Mouse (Mus musculus) adipocyte (in vitro differentiated cells): Measurements from ENCODE around the gene Pou2f3.

Source experiments
- DNase-seq: peaks from one replicate; pipeline ENCODE4 v3.0.0-alpha.2; 2016; ENCODE audit warnings: low spot score

Pou2f3 gene

GRCm38 (mm10) chr9:43210190-43210682 lies at the start of gene Pou2f3:
Gene Pou2f3, minus strand, starts transcription at chr9:43210369.
- peak; percentile 41 for DNase-seq

DNA sequence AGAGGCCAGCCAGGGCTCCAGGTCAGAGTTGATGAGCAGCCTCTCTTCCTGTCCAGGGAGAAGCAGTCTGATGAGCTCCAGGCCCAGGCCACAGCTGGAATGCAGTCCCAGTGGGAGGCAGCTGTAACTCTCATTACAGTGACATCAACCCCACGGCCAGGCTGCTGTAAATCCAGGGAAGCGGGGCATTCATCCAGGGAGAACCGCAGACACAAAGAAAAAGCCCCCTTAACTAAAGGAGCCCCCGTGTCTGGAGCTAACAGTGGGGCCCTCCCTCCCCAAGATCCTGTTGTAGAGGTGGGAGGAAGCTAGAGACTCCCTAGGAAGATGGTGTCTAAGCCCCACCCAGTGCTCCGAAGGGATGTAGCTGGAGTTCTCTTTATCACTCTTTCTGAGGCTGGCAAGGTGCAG lies 43.1 kb upstream of the Pou2f3 start:
- peak; percentile 74 for DNase-seq

- DNase-seq = peak; percentile 46
Observed at GRCm38 (mm10) chr9:43252790-43253189, 42.6 kb upstream of the Pou2f3 start.

DNA sequence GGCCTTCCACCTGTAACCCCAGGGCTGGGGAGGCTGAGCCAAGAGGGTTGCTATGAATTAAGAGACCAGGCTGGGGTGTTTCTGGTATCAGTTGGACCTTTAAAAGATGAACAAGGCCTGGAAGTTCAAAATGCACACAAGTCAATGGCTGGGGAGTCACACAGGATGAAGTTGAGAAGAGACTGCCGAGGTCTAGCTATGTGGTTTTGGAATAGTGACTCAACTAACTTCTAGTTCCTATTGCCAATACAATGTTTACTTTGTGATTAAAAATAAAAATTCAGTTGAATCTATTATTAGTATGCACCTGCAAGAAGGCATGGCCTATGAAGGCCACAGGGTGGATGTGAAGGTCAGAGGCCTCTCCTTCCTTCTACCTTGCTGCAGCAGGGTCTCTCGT lies 41.6 kb upstream of the Pou2f3 start:
- no peak for DNase-seq

DNA sequence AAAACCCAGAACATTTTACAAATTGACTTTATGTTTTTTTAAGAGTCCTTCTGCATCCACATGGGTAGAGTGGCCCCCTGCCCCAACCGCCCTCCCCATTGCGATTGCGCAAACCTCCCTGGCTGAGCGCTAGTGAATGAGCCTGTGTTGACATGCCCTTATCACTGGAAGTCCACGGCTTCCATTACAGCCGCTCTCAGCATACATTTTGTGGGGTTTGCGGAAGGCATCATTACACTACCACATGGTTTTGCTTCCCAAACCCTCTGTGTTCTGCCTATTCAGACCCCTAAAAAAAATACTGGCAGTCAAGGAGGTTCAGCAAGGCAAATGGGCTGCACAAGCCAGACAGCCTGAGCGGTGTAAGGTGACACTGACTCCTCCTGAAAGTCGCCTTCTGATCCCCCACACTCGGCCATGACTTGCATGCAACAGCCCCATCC lies 36.6 kb upstream of the Pou2f3 start:
- DNase-seq = no peak

DNA sequence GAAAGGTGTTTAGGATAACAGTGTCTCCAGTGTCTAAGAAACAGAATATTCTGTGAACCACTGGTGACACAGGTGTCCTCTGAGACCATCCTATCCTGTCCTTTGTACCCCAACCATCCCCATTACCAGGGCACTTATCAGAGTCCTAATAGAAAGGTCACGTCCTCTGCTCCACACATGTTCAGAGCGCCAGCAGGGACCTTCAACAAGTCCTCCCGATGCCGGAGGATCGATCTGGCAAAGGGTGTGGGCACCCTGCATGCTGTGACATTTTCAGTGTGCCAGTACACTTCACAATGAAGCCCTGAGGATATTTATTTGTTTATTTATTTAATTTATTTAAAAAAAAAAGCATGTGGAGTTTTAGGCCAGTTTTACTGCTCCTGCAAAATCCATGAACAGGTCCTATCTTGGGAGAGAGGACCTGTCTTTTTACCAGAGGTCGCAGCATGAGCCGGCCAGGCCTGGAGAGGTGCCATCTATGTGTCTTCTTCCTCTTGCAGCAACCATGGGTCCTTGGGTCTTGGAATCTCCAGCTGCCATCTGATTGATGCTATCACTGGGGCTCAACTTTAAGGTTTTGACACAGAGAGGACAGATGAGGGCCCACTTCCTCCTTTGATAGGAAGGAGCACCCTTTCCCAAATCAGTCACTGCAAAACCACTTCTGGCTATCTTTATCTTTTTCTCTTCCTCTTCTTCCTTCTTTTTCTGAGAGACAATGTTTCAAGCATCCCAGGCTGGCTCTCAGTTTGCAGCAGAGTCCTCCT lies 35.8 kb upstream of the Pou2f3 start:
- no peak for DNase-seq

DNA sequence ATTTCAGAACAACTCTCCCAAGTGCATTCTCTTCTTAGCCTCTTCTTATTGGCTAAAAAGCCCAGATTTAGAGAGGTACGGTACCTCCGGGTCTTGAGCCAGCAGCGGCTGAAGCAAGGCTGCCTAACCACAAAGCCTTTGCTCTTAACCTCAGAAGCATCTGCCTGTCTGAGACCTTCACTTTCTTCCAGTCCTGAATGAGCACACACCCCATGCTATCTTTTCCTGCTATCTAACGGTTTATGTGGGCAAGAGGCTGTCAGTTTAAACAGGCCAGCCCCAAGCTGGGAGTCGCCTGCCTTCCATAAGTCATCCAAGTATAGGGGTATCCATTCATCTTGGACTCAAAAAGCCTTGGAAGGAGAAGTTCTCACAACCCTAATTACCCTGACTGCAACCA lies 32.3 kb upstream of the Pou2f3 start:
- DNase-seq = no peak

- no peak for DNase-seq
Observed at GRCm38 (mm10) chr9:43241970-43242369, 31.8 kb upstream of the Pou2f3 start.

DNA sequence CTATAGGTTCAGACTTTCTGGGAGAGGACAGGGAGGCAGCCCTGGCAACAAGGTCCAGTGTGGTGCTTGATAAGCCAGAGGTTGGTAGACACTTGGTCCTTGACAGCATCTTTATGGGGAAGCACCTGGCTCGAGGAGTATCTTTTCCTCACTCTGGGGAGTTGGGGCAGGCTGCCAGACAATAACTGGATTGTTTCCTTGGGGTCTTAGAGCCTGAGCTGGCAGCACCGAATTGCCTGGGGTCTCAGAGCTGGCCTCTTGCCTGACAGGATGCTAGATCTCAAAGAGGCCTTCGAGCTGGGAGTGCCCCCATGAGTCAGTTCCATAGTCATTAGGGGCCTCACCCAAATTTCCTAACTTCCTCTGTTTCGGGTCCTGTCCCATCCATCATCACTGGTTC lies 31.1 kb upstream of the Pou2f3 start:
- DNase-seq = no peak

DNA sequence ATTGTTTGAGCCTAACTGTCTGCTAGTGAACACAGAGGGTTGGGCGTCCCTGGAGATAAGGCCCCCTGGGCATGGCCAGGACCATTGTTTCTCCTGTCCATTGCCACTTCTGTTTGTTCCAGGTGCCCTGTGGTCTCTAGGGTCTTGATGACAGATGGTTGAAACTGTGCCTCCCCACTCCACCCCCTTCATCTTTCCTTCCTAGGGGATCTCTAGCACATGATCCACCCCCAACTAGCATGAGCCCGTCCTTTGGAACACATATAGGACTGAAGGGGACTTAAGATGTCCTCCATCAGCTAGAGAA lies 30.4 kb upstream of the Pou2f3 start:
- no peak for DNase-seq

GRCm38 (mm10) chr9:43239712-43240593 lies 29.8 kb upstream of the Pou2f3 start, which contains the start of gene Oaf:
Gene Oaf, minus strand, starts transcription at chr9:43239911.
- DNase-seq = peak; percentile 85

GRCm38 (mm10) chr9:43238631-43239545 lies 28.7 kb upstream of the Pou2f3 start:
- peak; percentile 44 for DNase-seq

DNA sequence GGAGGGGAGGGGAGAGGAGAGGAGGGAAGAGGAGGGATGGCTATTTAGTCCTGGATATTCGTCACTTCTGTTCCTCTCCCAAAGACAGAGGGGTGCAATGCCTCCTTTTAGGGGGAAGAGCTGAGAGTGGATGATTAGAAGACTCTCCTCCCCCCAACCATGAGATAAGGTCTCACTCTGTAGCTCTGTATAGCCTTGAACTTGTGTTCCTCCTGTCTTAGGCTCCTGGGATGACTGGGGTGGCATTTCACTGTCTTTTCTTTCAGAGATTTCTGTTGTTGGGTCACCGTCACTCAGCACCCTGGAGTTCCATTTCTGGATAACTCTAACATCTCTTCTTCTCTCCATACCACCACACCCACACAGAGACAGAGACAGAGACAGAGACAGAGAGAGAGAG lies 28.0 kb upstream of the Pou2f3 start:
- DNase-seq = no peak

- DNase-seq = peak; percentile 72
Observed at GRCm38 (mm10) chr9:43237111-43237775, 27.1 kb upstream of the Pou2f3 start.

DNA sequence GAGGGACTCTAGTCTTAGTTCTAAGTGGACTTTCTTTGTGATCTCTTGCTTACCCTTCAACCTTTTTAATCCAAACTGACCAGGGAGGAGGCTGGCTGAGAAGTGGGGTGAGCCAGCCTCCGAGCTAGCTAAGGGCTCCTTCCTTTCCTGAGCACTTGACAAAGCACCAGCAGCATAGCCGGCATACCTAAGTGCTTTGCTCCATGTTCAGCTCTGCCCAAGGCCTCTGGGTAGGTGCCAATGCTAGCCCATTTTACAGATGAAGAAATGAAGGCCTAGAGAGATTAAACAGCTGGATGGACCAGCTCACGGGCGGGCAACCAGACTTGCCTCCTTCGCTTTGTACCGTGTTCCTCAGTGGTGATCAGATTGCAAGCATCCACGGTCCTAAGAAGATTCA lies 26.4 kb upstream of the Pou2f3 start:
- no peak for DNase-seq

DNA sequence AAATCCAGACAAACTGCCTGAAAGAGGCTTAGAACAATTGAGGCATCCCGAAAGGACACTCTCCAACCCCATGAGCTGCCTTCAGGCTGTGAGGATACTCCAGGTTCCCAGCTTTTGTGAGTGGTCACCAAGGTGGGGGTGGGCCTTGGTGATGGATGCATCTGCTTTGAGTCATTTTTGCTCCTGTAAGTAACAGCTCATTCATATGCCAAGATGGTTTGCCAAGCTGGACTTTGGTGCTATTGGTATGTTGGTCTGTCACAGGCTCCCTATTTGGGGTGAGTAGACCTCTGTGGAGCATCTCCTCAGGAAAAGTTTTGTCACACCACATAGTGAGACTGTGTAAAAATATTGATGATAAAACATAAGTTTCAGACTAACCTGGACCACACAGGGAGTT lies 25.9 kb upstream of the Pou2f3 start:
- DNase-seq = no peak

- no peak for DNase-seq
Observed at GRCm38 (mm10) chr9:43235336-43235735, 25.2 kb upstream of the Pou2f3 start.

GRCm38 (mm10) chr9:43234496-43234895 lies 24.3 kb upstream of the Pou2f3 start:
- DNase-seq = no peak

- DNase-seq = no peak
Observed at GRCm38 (mm10) chr9:43233515-43233914, 23.3 kb upstream of the Pou2f3 start.

GRCm38 (mm10) chr9:43233044-43233443 lies 22.9 kb upstream of the Pou2f3 start:
- DNase-seq = no peak

DNA sequence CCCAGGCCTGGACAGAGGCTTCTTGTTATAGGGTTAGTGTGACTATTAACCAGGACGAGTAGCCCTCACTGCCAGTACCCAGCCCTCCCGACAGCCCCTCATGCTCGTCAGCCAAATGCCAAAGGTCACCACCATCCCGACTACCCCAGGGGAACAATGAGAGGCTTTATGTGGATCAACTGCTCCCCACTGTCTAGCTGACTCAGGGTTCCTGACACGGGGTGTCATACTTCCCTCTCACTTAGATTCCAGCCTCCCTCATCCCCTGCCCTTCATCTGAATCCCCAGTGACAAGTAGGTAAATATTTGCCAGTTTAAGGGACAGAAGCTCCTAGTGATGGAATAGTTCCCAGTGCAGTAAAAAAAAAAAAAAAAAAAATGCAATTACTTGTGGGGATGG lies 22.1 kb upstream of the Pou2f3 start:
- no peak for DNase-seq
